Mouse (Mus musculus): ENCODE results near the gene 4931440F15Rik. TPM values are rescaled to one million over a fixed set of nuclear protein-coding genes. Genes with fewer than 3 reads are reported as not detected.

The 4931440F15Rik gene
- total and polyA plus RNA-seq, 3 experiments: 0.06 to 0.08 TPM; not detected in 1

- TF ChIP-seq RCOR1 (IDR thresholded peaks at IDR 0.05; ENCODE audit: low read depth, low read length): no peak
- TF ChIP-seq MYC (IDR thresholded peaks at IDR 0.05; ENCODE audit: low read depth, low read length): no peak
- no peak for TF ChIP-seq MXI1 (IDR thresholded peaks at IDR 0.05; ENCODE audit: low read depth, low read length)
- no peak for TF ChIP-seq POLR2A (IDR thresholded peaks at IDR 0.05; ENCODE audit: control insufficient read depth in 1 of 2, insufficient read depth in 1 of 2, low read depth in 1 of 2, low read length in 2 of 2, poor library complexity in 1 of 2)
- TF ChIP-seq SIN3A (IDR thresholded peaks at IDR 0.05; ENCODE audit: low read length): no peak; the same call in 1 of the 2 replicates
- TF ChIP-seq TAL1 (IDR thresholded peaks at IDR 0.05; ENCODE audit: low read length): no peak
- TF ChIP-seq BHLHE40 (IDR thresholded peaks at IDR 0.05; ENCODE audit: borderline replicate concordance, low read depth, low read length): no peak
Observed at GRCm38 (mm10) chr11:29861750-29862397, 36.4 kb upstream of the 4931440F15Rik start (continued).

- Histone ChIP-seq H3K27me3 (ENCODE audit: control insufficient read depth in 1 of 2, insufficient read depth in 2 of 2, low read length in 2 of 2) (no peaks in the 10 kb centered on the region), H3K79me2 (ENCODE audit: control insufficient read depth, insufficient read depth, low read length, poor library complexity) (no peaks in the 10 kb centered on the region), H3K27ac (ENCODE audit: control insufficient read depth, low read depth, low read length) (no peak overlapping the region), H3K4me3 (ENCODE audit: control insufficient read depth in 1 of 2, insufficient read depth in 1 of 2, low read depth in 2 of 2, low read length in 2 of 2) (no peak overlapping the region), H3K9me3 (replicated peaks; ENCODE audit: insufficient read depth, low read length) (no peaks in the 10 kb centered on the region), H3K4me1 (ENCODE audit: control insufficient read depth in 1 of 2, insufficient read depth in 2 of 2, low read length in 2 of 2) (no peaks in the 10 kb centered on the region), H3K9ac (ENCODE audit: control insufficient read depth, low read depth, low read length, poor library complexity, severe bottlenecking) (no peak overlapping the region), H3K36me3 (ENCODE audit: control insufficient read depth in 1 of 2, insufficient read depth in 2 of 2, low read length in 2 of 2) (peaks cover 0 to 4% of the 10 kb centered on the region in 2 experiments; a peak in 1 of 4 replicates)
- no peak for TF ChIP-seq E2F4 (IDR thresholded peaks at IDR 0.05; ENCODE audit: borderline replicate concordance, low read depth, low read length)
- TF ChIP-seq POLR2A (IDR thresholded peaks at IDR 0.05; ENCODE audit: control insufficient read depth in 1 of 2, insufficient read depth in 1 of 2, low read depth in 1 of 2, low read length in 2 of 2, poor library complexity in 1 of 2): no peak
- no peak for TF ChIP-seq POLR2AphosphoS5 (IDR thresholded peaks at IDR 0.05; ENCODE audit: borderline replicate concordance, low read depth, low read length)
- no peak for TF ChIP-seq MYC (IDR thresholded peaks at IDR 0.05; ENCODE audit: low read depth, low read length)
- TF ChIP-seq UBTF (IDR thresholded peaks at IDR 0.05; ENCODE audit: borderline replicate concordance, insufficient read depth, low read depth, low read length): no peak
- no peak for TF ChIP-seq BHLHE40 (IDR thresholded peaks at IDR 0.05; ENCODE audit: borderline replicate concordance, low read depth, low read length)
- TF ChIP-seq ETS1 (IDR thresholded peaks at IDR 0.05; ENCODE audit: low read depth, low read length): no peak
- TF ChIP-seq MAX (IDR thresholded peaks at IDR 0.05; ENCODE audit: low read length): no peak
- no peak for TF ChIP-seq GATA1 (IDR thresholded peaks at IDR 0.05; ENCODE audit: low read depth, low read length)
- TF ChIP-seq MXI1 (IDR thresholded peaks at IDR 0.05; ENCODE audit: low read depth, low read length): no peak
- no peak for TF ChIP-seq TBP (IDR thresholded peaks at IDR 0.05; ENCODE audit: low read depth, low read length)
- no peak for DNase-seq (ENCODE audit: low read depth, low spot score)
Observed at GRCm38 (mm10) chr11:29861040-29861439, 35.6 kb upstream of the 4931440F15Rik start.

GRCm38 (mm10) chr11:29840606-29841227 is 15.2 kb upstream of the 4931440F15Rik start:
- H3K9ac ChIP-seq (ENCODE audit: control insufficient read depth, low read depth, low read length, poor library complexity, severe bottlenecking): no peak overlapping the region
- H3K79me2 ChIP-seq (ENCODE audit: control insufficient read depth, insufficient read depth, low read length, poor library complexity): no peaks in the 10 kb centered on the region
- no peaks in the 10 kb centered on the region; a peak in 1 of 4 replicates for H3K36me3 ChIP-seq (ENCODE audit: control insufficient read depth in 1 of 2, insufficient read depth in 2 of 2, low read length in 2 of 2)
- no peak overlapping the region for H3K4me3 ChIP-seq (ENCODE audit: control insufficient read depth in 1 of 2, insufficient read depth in 1 of 2, low read depth in 2 of 2, low read length in 2 of 2)
- H3K27me3 ChIP-seq (ENCODE audit: control insufficient read depth in 1 of 2, insufficient read depth in 2 of 2, low read length in 2 of 2): no peaks in the 10 kb centered on the region
- no peak for DNase-seq (ENCODE audit: low read depth, low spot score)
- no peaks in the 10 kb centered on the region for H3K9me3 ChIP-seq (replicated peaks; ENCODE audit: insufficient read depth, low read length)
- H3K27ac ChIP-seq (ENCODE audit: control insufficient read depth, low read depth, low read length): no peak overlapping the region
- no peaks in the 10 kb centered on the region for H3K4me1 ChIP-seq (ENCODE audit: control insufficient read depth in 1 of 2, insufficient read depth in 2 of 2, low read length in 2 of 2)
- TF ChIP-seq ZMIZ1 (IDR thresholded peaks at IDR 0.05; ENCODE audit: low read depth, low read length) (no peak), CTCF (IDR thresholded peaks at IDR 0.05 in 2 of 3, conservative IDR thresholded peaks at IDR 0.05 in 1 of 3; ENCODE audit: control insufficient read depth in 1 of 3, insufficient read depth in 1 of 3, low read depth in 2 of 3, low read length in 3 of 3, poor library complexity in 1 of 3, severe bottlenecking in 1 of 3) (no peak), NRF1 (IDR thresholded peaks at IDR 0.05; ENCODE audit: insufficient read depth, low read depth, low read length, poor library complexity, severe bottlenecking) (no peak), ZKSCAN1 (IDR thresholded peaks at IDR 0.05; ENCODE audit: low read depth, low read length) (no peak), TAL1 (IDR thresholded peaks at IDR 0.05; ENCODE audit: low read length) (no peak), USF2 (IDR thresholded peaks at IDR 0.05; ENCODE audit: borderline replicate concordance in 1 of 2, insufficient read depth in 1 of 2, low read depth in 1 of 2, low read length in 2 of 2) (no peak), JUND (IDR thresholded peaks at IDR 0.05; ENCODE audit: low read depth, low read length) (no peak), TBP (IDR thresholded peaks at IDR 0.05; ENCODE audit: low read depth, low read length) (no peak), MXI1 (IDR thresholded peaks at IDR 0.05; ENCODE audit: low read depth, low read length) (no peak), MYB (IDR thresholded peaks at IDR 0.05; ENCODE audit: low read depth, low read length) (no peak), CHD2 (IDR thresholded peaks at IDR 0.05; ENCODE audit: low read length) (no peak), RCOR1 (IDR thresholded peaks at IDR 0.05; ENCODE audit: low read depth, low read length) (no peak), RAD21 (IDR thresholded peaks at IDR 0.05; ENCODE audit: low read depth, low read length) (no peak), GATA1 (IDR thresholded peaks at IDR 0.05; ENCODE audit: low read depth, low read length) (no peak), KAT2A (conservative IDR thresholded peaks at IDR 0.05; ENCODE audit: low read depth, low read length) (no peak), POLR2A (IDR thresholded peaks at IDR 0.05; ENCODE audit: control insufficient read depth in 1 of 2, insufficient read depth in 1 of 2, low read depth in 1 of 2, low read length in 2 of 2, poor library complexity in 1 of 2) (no peak), HCFC1 (IDR thresholded peaks at IDR 0.05; ENCODE audit: low read depth, low read length) (no peak), ZC3H11A (IDR thresholded peaks at IDR 0.05; ENCODE audit: low read depth, low read length) (no peak)
